Mouse (Mus musculus) embryonic fibroblast, embryonic 13.5 days (primary cell): ENCODE results near the gene Tfpt.

Experiments used
- CTCF ChIP-seq: IDR thresholded peaks from 2 replicates; pipeline ENCODE4 v1.5.1; 2011; ENCODE audit warnings: mild to moderate bottlenecking, control low read depth, low read length, moderate library complexity, borderline replicate concordance; ENCODE audit not compliant: insufficient read depth
- POLR2A ChIP-seq: IDR thresholded peaks from 2 replicates; pipeline ENCODE4 v1.6.1; 2011; ENCODE audit warnings: low read depth, mild to moderate bottlenecking, control low read depth, low read length, moderate library complexity

DNA sequence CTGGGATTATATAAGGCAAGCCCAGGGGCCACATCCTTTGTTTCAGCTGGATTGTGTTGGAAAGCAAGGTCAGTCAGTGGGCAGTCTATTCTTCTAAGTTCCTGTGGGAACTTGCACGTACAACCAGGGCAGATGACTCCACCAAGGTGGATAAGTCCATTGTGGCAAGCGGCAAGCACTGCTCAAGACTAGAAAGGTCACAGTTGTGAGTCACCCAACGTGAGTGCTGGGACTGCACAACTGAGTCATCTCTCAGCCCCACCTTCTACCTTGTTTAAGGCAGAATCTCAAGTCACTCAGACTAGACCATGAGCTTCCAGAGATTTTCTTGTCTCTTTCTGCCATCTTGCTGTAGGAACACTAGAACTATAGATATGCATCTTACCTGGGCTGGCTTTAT lies 39.2 kb downstream of the Tfpt start:
- TF ChIP-seq POLR2A (no peak), CTCF (no peak)
